Mouse (Mus musculus) CH12.LX (cell line): Measurements from ENCODE around the gene Aurka. TPM values are rescaled to one million over a fixed set of nuclear protein-coding genes. Genes with fewer than 3 reads are reported as not detected.

Source experiments
- DNase-seq: peaks from one replicate; pipeline ENCODE4 v3.0.0-alpha.2; 2013; ENCODE audit errors: extremely low read depth
- H3K27ac ChIP-seq: 2 replicates; pipeline ENCODE4 v1.5.1; 2012; ENCODE audit warnings: low read depth, mild to moderate bottlenecking, control low read depth, moderate library complexity; ENCODE audit not compliant: insufficient read depth
- H3K27me3 ChIP-seq: replicated peaks from 2 replicates; pipeline ENCODE3; 2012; ENCODE audit warnings: inconsistent platforms
- H3K36me3 ChIP-seq, 2 experiments: replicated peaks in 1 of 2; 2 replicates each; pipeline versions ENCODE3 to v1.6.1; 2012; ENCODE audit warnings: inconsistent platforms in 1 of 2, low read length in 1 of 2, mild to moderate bottlenecking in 1 of 2, mixed read lengths in 1 of 2, moderate library complexity in 1 of 2; ENCODE audit not compliant: control insufficient read depth in 1 of 2, insufficient read depth in 1 of 2
- H3K4me1 ChIP-seq, 2 experiments: 2 replicates each; pipeline ENCODE4 v1.6.1; 2012; ENCODE audit warnings: inconsistent platforms in 1 of 2, moderate library complexity in 1 of 2; ENCODE audit not compliant: insufficient read depth in 2 of 2, control insufficient read depth in 1 of 2
- H3K4me2 ChIP-seq: 2 replicates; pipeline ENCODE4 v1.6.1; 2012; ENCODE audit warnings: low read depth, mild to moderate bottlenecking, control low read depth; ENCODE audit not compliant: poor library complexity, insufficient read depth, severe bottlenecking
- H3K4me3 ChIP-seq, 3 experiments: fragments of 150-350 bp in 1 of 3; sonication (generic) in 1 of 3; replicated peaks in 1 of 3; 2 replicates each; pipeline versions ENCODE3 to v1.5.1; 2011 to 2012; ENCODE audit warnings: low read depth in 2 of 3, low read length in 2 of 3, mild to moderate bottlenecking in 2 of 3, moderate library complexity in 2 of 3, control low read depth in 1 of 3, improper control_type of control experiment in 1 of 3, inconsistent platforms in 1 of 3, mixed read lengths in 1 of 3; ENCODE audit not compliant: poor library complexity in 1 of 3
- H3K79me2 ChIP-seq: replicated peaks from 2 replicates; pipeline ENCODE4 v1.6.1; 2012; ENCODE audit warnings: mild to moderate bottlenecking, moderate library complexity; ENCODE audit not compliant: control insufficient read depth, poor library complexity, insufficient read depth, severe bottlenecking; ENCODE audit errors: extremely low read depth
- H3K9ac ChIP-seq: 2 replicates; pipeline ENCODE4 v1.6.1; 2012; ENCODE audit warnings: low read depth, mild to moderate bottlenecking, control low read depth, moderate library complexity; ENCODE audit not compliant: insufficient read depth
- H3K9me3 ChIP-seq: replicated peaks from 2 replicates; pipeline ENCODE3; 2012; ENCODE audit warnings: low read length, inconsistent platforms, mixed read lengths
- CHD1 ChIP-seq: IDR thresholded peaks from 2 replicates; pipeline ENCODE4 v1.6.1; 2012; ENCODE audit warnings: low read depth, low read length, improper control_type of control experiment, inconsistent platforms
- ETS1 ChIP-seq: conservative IDR thresholded peaks from 2 replicates; pipeline ENCODE4 v1.6.1; 2012; ENCODE audit warnings: low read depth, mild to moderate bottlenecking, inconsistent platforms, low read length, improper control_type of control experiment, moderate library complexity
- GABPA ChIP-seq: IDR thresholded peaks from 2 replicates; pipeline ENCODE4 v1.6.1; 2012; ENCODE audit warnings: low read depth, low read length, improper control_type of control experiment, inconsistent platforms; ENCODE audit not compliant: insufficient replicate concordance
- HCFC1 ChIP-seq: IDR thresholded peaks from 2 replicates; pipeline ENCODE4 v1.6.1; 2012; ENCODE audit warnings: low read depth, mild to moderate bottlenecking, inconsistent platforms, low read length, improper control_type of control experiment
- IRF4 ChIP-seq: IDR thresholded peaks from 2 replicates; pipeline ENCODE4 v1.6.1; 2014; ENCODE audit warnings: low read depth, mild to moderate bottlenecking, inconsistent platforms, low read length, improper control_type of control experiment
- MAFK ChIP-seq: IDR thresholded peaks from 2 replicates; pipeline ENCODE4 v1.6.1; 2011; ENCODE audit warnings: low read length, improper control_type of control experiment; ENCODE audit not compliant: insufficient replicate concordance
- MAZ ChIP-seq: IDR thresholded peaks from 2 replicates; pipeline ENCODE4 v1.6.1; 2012; ENCODE audit warnings: low read depth, mild to moderate bottlenecking, inconsistent platforms, low read length, improper control_type of control experiment, moderate library complexity
- MYC ChIP-seq: IDR thresholded peaks from 2 replicates; pipeline ENCODE4 v1.6.1; 2011; ENCODE audit warnings: low read depth, mild to moderate bottlenecking, improper control_type of control experiment, low read length
- NRF1 ChIP-seq: IDR thresholded peaks from 2 replicates; pipeline ENCODE4 v1.6.1; 2014; ENCODE audit warnings: low read depth, mild to moderate bottlenecking, inconsistent platforms, low read length, improper control_type of control experiment, moderate library complexity
- PAX5 ChIP-seq: IDR thresholded peaks from 2 replicates; pipeline ENCODE4 v1.6.1; 2012; ENCODE audit warnings: low read length, inconsistent platforms, mixed read lengths
- POLR2A ChIP-seq: IDR thresholded peaks from 2 replicates; pipeline ENCODE4 v1.6.1; 2011; ENCODE audit warnings: low read depth, mild to moderate bottlenecking, improper control_type of control experiment, low read length
- POLR2AphosphoS2 ChIP-seq: IDR thresholded peaks from 2 replicates; pipeline ENCODE4 v1.6.1; 2011; ENCODE audit warnings: low read depth, low read length, improper control_type of control experiment
- RCOR1 ChIP-seq: conservative IDR thresholded peaks from 2 replicates; pipeline ENCODE4 v1.6.1; 2012; ENCODE audit warnings: low read depth, mild to moderate bottlenecking, inconsistent platforms, low read length, improper control_type of control experiment
- SIN3A ChIP-seq: IDR thresholded peaks from 2 replicates; pipeline ENCODE4 v1.6.1; 2012; ENCODE audit warnings: low read length, improper control_type of control experiment, inconsistent platforms
- SMC3 ChIP-seq: IDR thresholded peaks from 2 replicates; pipeline ENCODE4 v1.6.1; 2011; ENCODE audit warnings: low read depth, low read length, improper control_type of control experiment
- TCF12 ChIP-seq: IDR thresholded peaks from 2 replicates; pipeline ENCODE4 v1.6.1; 2014; ENCODE audit warnings: low read depth, mild to moderate bottlenecking, inconsistent platforms, low read length, improper control_type of control experiment
- USF2 ChIP-seq: conservative IDR thresholded peaks from 2 replicates; pipeline ENCODE4 v1.6.1; 2011; ENCODE audit warnings: low read depth, low read length, improper control_type of control experiment
- dilution Hi-C: fragments of 300-500 bp; cut with MboI; formaldehyde crosslinking; loops from 2 replicates; pipeline ENCODE4 v1.14.3; 2020; ENCODE audit warnings: low sequenced_read_pairs; ENCODE audit not compliant: extremely low pct_unique_long_range_greater_than_20kb, extremely low pct_ligation_motif_present
- in situ Hi-C: fragments of 300-500 bp; cut with MboI; formaldehyde crosslinking; loops from 3 replicates; pipeline ENCODE4 v1.14.3; 2019; ENCODE audit warnings: low sequenced_read_pairs, low pct_ligation_motif_present, low pct_unique_long_range_greater_than_20kb, mixed read lengths
- polyA plus RNA-seq: library from polyadenylated mRNA; unstranded; fragments of >175 nt; gene quantifications from 2 replicates; pipeline ENCODE4 v1.2.1, GENCODE M21; 2012; ENCODE audit warnings: low read depth; ENCODE audit not compliant: insufficient read length
- total RNA-seq, 2 experiments: library from RNA; depleted of rRNA; stranded (reverse); fragments of 300-350 nt in 1 of 2; fragments of >200 nt in 1 of 2; gene quantifications; 2 replicates each; pipeline ENCODE4 v1.2.3; 2012 to 2014

Gene Aurka
- total and polyA plus RNA-seq, 3 experiments, result 84.4 to 128 (median 88.6) TPM

DNA sequence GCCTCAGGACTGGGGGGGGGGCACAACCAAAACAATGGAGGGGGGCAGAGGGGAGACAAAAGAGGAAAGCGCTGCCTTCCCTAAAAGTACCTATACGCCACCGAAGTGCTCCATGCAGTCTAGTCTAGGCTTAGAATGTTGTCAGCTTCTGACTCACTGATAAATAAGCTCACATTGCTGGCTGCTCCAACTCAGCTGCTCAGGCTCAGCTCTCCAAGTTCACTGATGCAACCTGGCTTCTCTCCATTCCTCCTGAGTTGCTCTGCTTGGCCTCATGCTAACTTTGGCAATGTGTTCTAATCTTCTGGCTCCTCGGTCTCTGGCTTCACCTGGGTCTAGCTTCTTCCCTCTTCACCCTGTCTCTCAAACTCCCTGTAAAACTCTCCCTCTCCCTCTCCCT lies 6.2 kb upstream of the Aurka start:
- peaks cover 81 to 91% of the 10 kb centered on the region in 2 experiments for H3K36me3 ChIP-seq
- peaks cover 0 to 45% of the 10 kb centered on the region in 2 experiments; a peak in 3 of 4 replicates for H3K4me1 ChIP-seq
- no peak overlapping the region for H3K4me2 ChIP-seq
- no peak for DNase-seq
- H3K27ac ChIP-seq, result no peak overlapping the region
- in situ Hi-C loops, result no loop called here
- H3K4me3 ChIP-seq, result no peak overlapping the region
- dilution Hi-C loops, result no loop called here
- H3K9ac ChIP-seq, result no peak overlapping the region
- H3K79me2 ChIP-seq, result peaks cover 26% of the 10 kb centered on the region
- TF ChIP-seq HCFC1 (no peak), USF2 (no peak), MAZ (no peak), MYC (no peak)
- no peaks in the 10 kb centered on the region for H3K27me3 ChIP-seq
- no peaks in the 10 kb centered on the region for H3K9me3 ChIP-seq

DNA sequence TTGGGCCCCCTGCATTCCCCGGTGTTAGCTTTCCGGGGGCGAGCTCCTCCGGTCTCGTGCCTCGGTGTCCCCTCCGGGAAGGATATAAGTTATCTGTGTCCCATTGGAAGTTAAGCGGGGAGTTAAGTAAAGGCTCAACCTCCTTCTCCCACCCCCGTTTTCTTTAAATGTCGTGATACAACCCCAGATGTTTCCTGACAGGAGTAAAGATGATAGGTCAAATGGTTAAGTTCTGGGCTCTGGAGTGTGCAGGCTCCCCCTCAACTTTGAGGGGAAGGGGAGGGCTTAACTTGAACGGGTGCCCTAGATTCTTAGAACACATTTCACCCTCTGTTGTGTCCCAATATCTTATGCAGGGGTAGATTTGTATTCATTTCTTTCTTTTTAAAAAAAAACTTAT lies 923 bp upstream of the Aurka start:
- H3K36me3 ChIP-seq, result peaks cover 43 to 62% of the 10 kb centered on the region in 2 experiments
- H3K4me2 ChIP-seq, result peak overlapping the region; percentile 87
- H3K4me3 ChIP-seq, result peak overlapping the region; percentile 73 to 93 (median 93)
- in situ Hi-C loops (loop anchor here (5.0 kb wide), 1 partner anchor 71 kb away; the partner anchor contains the start of gene Rtf2), dilution Hi-C loops (no loop called here)
- DNase-seq, result no peak
- no peak overlapping the region for H3K27ac ChIP-seq
- peak overlapping the region; percentile 91 for H3K9ac ChIP-seq
- H3K79me2 ChIP-seq, result peaks cover 72% of the 10 kb centered on the region
- H3K9me3 ChIP-seq, result no peaks in the 10 kb centered on the region
- H3K4me1 ChIP-seq, result peaks cover 3 to 39% of the 10 kb centered on the region in 2 experiments; a peak in 3 of 4 replicates
- H3K27me3 ChIP-seq, result no peaks in the 10 kb centered on the region
- TF ChIP-seq RCOR1 (no peak), IRF4 (no peak), CHD1 (no peak), GABPA (no peak), PAX5 (no peak), POLR2A (no peak), HCFC1 (no peak), MAFK (no peak), POLR2AphosphoS2 (no peak), SIN3A (no peak), TCF12 (no peak)

DNA sequence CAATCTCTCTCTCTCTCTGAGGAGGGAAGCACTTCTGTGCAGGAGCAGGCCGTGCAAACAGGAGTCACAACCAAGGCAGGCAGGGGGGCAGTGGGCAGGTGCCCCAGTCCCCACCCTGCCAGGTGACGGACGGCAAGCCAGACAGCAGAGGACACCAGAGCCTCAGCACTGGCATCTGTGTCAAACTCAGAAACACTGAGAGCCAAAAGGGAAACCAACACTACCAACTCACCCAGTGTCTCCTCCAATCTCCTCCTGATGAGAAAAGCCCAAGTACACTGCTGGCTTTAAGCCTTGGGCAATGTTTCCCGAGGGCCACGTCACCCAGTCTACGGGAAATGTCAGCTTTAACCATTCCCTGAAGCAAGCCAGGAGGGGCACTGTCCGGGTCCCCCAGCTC lies 7.2 kb downstream of the Aurka start:
- no peaks in the 10 kb centered on the region for H3K9me3 ChIP-seq
- H3K4me1 ChIP-seq, result peaks cover 2 to 28% of the 10 kb centered on the region in 2 experiments; a peak in 3 of 4 replicates
- H3K79me2 ChIP-seq, result peaks cover 34% of the 10 kb centered on the region
- no peak overlapping the region for H3K27ac ChIP-seq
- TF ChIP-seq SMC3, result no peak
- no peak for TF ChIP-seq POLR2A
- no peak for TF ChIP-seq ETS1
- TF ChIP-seq NRF1, result no peak
- TF ChIP-seq PAX5, result no peak
- peaks cover 77 to 97% of the 10 kb centered on the region in 2 experiments for H3K36me3 ChIP-seq
- in situ Hi-C loops (no loop called here), dilution Hi-C loops (no loop called here)
- no peak overlapping the region for H3K9ac ChIP-seq
- H3K27me3 ChIP-seq, result no peaks in the 10 kb centered on the region
- DNase-seq, result no peak
- H3K4me3 ChIP-seq, result no peak overlapping the region
- no peak overlapping the region for H3K4me2 ChIP-seq
